Mouse (Mus musculus): Measurements from ENCODE around the gene Lypla2.
"Not testable (repeated sequence)": the region's sequence is repeated elsewhere in the genome, so short reads cannot be mapped to it uniquely, and the experiment has no call there.

Gene Lypla2

DNA sequence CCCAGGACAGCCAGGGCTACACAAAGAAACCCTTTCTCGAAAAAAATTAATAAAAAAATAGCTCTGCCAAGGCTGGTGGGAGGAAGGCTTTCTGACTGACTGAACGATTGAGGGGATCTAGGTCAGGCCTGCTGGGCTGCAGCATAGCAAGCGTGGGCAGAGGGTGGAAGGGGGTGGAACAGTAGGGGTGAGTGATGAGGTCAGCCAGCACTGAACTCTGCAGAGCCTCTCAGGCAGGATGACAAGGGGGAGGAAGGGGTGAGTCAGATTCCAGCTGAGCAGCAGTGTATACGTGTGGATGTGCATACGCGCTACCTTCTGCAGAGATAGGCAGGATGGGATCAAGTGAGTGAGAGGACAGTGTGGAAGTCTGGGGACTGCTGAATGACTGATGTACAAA, 22.5 kb downstream of the Lypla2 start:
- no peak for DNase-seq (ENCODE audit: low spot score in 2 of 2)

GRCm38 (mm10) chr4:135949475-135949874, 23.0 kb downstream of the Lypla2 start:
- DNase-seq (ENCODE audit: low spot score in 2 of 2) = no peak

- no peak for DNase-seq (ENCODE audit: low spot score in 2 of 2)
Observed at GRCm38 (mm10) chr4:135948142-135948541, 24.3 kb downstream of the Lypla2 start.

GRCm38 (mm10) chr4:135946659-135947301, 25.6 kb downstream of the Lypla2 start:
- DNase-seq (ENCODE audit: low spot score in 2 of 2) = no peak

DNA sequence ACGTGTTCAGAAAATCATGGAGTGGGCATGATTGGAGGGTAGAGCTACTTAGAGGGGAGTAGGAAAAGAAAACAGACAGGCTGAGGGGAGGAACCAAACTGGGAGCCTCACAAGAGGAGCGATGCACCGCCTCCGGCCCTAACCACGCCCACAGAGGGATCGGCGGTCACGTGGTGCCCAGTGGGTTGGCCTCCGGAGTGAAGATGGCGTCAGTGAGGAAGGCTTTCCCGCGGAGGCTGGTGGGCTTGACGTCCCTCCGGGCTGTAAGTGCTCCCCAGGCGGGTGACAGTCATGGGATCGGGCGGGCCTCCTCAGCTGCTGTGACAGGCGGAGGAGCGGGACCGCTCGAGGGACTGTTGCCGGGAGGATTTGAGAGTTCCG, 26.2 kb downstream of the Lypla2 start, which contains the start of gene Hmgcl:
Hmgcl (plus strand) TSS at position 171 of the 381 bp plus-strand sequence.
- peak; percentile 92 to 98 for DNase-seq (ENCODE audit: low spot score in 2 of 2)

- DNase-seq (ENCODE audit: low spot score in 2 of 2) = no peak
Observed at GRCm38 (mm10) chr4:135945706-135946105, 26.7 kb downstream of the Lypla2 start.

- DNase-seq (ENCODE audit: low spot score in 2 of 2) = no peak
Observed at GRCm38 (mm10) chr4:135943389-135943788, 29.0 kb downstream of the Lypla2 start.

DNA sequence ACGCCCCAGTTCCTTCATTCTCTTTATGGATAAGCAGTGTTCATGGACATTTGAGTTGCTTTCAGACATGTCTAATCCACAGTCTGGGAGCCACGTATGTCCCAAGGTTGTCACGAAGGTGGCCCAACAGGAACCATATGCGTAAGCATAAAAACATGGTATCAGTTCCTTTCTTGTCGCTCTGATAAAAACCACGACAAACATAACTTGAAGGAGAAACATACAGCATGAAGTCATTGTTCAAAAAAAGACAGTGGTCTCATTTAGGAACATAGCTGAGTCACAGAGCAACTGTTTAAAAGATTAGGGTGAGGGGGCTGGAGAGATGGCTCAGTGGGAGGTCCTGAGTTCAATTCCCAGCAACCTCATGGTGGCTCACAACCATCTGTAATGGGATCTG, 30.2 kb downstream of the Lypla2 start:
- DNase-seq (ENCODE audit: low spot score in 2 of 2) = no peak

DNA sequence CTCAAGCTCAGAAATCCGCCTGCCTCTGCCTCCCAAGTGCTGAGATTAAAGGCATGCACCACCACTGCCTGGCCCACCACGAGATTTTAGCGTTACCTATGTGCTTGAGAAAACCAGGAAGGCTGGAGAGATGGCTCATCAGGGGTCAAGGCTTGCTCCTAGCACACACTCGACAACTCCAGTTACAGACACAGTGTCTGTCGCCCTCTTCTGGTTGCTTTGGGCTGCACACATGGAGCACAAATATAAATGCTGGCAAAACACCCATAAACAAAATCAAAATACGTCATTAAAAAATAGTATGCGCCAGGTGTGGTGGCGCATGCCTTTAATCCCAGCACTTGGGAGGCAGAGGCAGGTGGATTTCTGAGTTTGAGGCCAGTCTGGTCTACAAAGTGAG, 31.4 kb downstream of the Lypla2 start:
- DNase-seq (ENCODE audit: low spot score in 2 of 2) = not testable (repeated sequence)

GRCm38 (mm10) chr4:135938858-135939257, 33.6 kb downstream of the Lypla2 start:
- no peak for DNase-seq (ENCODE audit: low spot score in 2 of 2)

- peak in 1 of 2 experiments; percentile 52 for DNase-seq (ENCODE audit: low spot score in 2 of 2)
Observed at GRCm38 (mm10) chr4:135935502-135935901, 36.9 kb downstream of the Lypla2 start.

- DNase-seq (ENCODE audit: low spot score in 2 of 2) = no peak
Observed at GRCm38 (mm10) chr4:135934708-135935500, 37.5 kb downstream of the Lypla2 start.

- no peak for DNase-seq (ENCODE audit: low spot score in 2 of 2)
Observed at GRCm38 (mm10) chr4:135931832-135932231, 40.6 kb downstream of the Lypla2 start.

DNA sequence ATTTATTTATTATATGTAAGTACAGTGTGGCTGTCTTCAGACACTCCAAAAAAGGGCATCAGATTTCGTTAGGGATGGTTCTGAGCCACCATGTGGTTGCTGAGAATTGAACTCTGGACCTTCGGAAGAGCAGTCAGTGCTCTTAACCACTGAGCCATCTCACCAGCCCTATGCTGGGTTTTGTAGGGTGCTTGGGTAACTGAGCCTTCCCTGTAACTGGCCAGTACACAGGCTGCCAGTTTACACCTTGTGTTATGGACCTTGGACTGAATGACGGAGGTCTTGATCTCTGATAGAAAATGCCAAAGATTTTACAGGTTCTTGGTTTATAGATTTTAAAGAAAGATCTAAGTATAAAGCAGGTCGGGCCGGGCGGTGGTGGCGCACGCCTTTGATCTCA, 42.2 kb downstream of the Lypla2 start:
- no peak for DNase-seq (ENCODE audit: low spot score in 2 of 2)

GRCm38 (mm10) chr4:135929828-135930227, 42.6 kb downstream of the Lypla2 start:
- no peak for DNase-seq (ENCODE audit: low spot score in 2 of 2)

- no peak for DNase-seq (ENCODE audit: low spot score in 2 of 2)
Observed at GRCm38 (mm10) chr4:135929405-135929804, 43.0 kb downstream of the Lypla2 start.

DNA sequence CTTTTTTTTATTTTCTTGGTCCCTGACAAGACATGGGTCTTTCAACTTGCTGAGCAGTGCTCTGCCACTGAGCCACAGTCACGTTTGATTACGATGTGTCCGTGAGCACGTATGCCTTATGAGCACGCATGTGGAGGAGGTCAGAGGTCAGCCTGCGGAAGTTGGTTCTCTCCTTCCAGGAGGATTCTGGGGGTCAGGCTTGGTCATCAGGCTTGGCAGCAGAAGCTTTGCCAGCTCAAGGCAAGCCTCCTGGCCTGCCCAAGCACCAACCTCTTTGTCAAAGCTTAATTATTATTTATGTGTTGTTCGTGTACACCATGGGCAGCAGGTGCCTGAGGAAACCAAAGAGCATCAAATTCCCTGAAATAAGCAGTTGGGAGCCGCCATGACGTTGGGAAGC, 44.0 kb downstream of the Lypla2 start:
- DNase-seq (ENCODE audit: low spot score in 2 of 2) = no peak

DNA sequence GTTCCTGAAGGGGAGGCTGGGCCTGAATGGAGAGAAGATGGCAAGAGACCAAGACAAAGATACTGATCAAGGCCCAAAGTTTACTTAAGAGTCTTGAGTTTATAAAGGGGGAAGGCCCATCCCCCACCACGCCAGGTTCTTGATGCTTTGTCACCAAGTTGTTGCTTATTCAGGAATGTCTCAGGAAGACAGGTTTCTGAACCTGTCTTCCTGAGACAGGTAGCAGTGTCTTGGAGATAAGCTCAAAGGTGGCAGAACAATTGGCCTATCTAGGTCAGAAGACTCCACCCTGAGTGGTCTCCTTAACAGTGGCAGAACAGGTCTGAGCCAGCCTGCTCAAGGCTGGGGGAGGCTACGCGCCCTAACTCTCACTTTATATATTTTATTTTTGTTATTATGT, 45.6 kb downstream of the Lypla2 start:
- no peak for DNase-seq (ENCODE audit: low spot score in 2 of 2)

DNA sequence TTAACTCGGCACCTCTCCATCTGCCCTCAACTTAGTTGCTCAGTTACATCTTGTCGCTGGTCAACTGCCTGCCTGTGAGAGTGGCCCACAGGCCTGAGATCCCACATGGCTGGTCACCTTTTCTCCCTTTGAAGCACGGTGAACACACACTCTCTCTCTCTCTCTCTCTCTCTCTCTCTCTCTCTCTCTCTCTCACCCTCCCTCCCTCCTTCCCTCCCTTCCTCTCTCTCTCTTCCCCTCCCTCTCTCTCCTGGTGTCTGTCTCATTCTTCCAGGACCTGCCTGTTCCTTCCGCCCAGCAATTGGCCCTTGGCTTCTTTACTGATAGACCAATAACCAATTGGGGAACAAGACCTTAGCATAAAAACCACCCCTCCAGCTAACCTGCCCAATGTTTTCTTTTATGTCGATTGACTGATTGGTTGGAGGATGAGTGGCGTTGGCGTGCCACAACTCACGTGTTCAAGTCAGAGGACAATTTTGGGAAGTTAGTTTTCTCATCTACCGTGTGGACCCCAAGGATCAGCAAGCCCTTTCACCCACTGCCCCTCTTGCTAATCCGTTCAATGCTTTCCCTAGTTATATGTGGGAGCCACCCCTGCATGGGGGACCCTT, 46.1 kb downstream of the Lypla2 start:
- DNase-seq (ENCODE audit: low spot score in 2 of 2) = no peak

DNA sequence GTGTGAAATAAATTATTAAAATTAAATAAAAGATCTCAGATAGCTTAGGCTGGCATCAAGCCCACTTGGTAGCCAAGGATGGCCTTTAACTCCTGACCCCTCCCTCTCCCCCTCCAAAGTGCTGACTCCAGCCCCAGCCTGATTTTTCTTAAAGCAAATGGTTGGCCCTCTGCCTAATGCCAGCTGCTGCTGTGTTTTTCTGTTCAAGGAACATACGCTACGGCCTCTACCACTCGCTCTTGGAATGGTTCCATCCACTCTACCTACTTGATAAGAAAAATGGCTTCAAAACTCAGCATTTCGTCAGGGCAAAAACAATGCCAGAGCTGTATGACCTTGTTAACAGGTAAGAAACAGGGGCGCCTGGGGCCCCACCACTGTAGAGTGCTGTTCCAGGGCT, 47.1 kb downstream of the Lypla2 start:
- no peak for DNase-seq (ENCODE audit: low spot score in 2 of 2)

DNA sequence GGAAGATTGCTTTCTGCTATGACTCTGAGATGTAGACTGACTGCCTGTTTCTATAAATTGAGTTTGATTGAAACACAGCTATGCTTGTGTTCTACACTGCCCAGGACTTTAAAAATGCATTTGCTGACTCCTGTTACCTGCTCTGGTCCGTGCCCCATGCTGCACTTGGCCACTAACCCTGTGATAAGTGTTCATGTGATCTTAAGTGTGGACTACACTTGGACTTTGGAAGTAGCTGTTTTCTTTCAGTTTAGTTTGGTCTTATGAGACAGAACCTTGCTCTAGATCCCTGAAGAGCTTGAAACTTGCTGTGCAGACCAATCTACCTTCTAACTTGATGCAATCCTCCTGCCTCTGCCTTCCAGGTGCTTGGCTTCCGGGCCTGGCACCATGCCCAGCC, 48.0 kb downstream of the Lypla2 start:
- DNase-seq (ENCODE audit: low spot score in 2 of 2) = no peak

GRCm38 (mm10) chr4:135922190-135922589, 50.2 kb downstream of the Lypla2 start:
- no peak for DNase-seq (ENCODE audit: low spot score in 2 of 2)

All from urinary bladder, adult 18-20 months (tissue).